12 mouse cellular contexts compared by ENCODE assay signal in genomic region chr15:78401345-78401744, GRCm38 (mm10). TPM values are rescaled to one million over a fixed set of nuclear protein-coding genes. Genes with fewer than 3 reads are reported as not detected.
A peak's percentile ranks its signal among the peaks of the same experiment; 100 is the strongest.
DNase-seq lines count a peak whose midpoint lies in the region; ATAC-seq lines count a peak whose summit lies in the region.
"Had no signal": no experiment of that assay in that cellular context is flagged by ENCODE, and none has a peak within 500 bp of the region (broad histone marks: within the 10 kb centered on the region; RNA-seq: fewer than 3 reads in every experiment).

No protein-coding gene starts in this region.

- H3K4me1 ChIP-seq in heart, embryonic 15.5 days (replicated peaks), result peaks cover 52% of the 10 kb centered on the region
- peaks cover 27% of the 10 kb centered on the region for H3K4me1 ChIP-seq in heart, embryonic 10.5 days
- peaks cover 68% of the 10 kb centered on the region for H3K4me1 ChIP-seq in megakaryocyte, embryonic 14.5 days

- ATAC-seq in heart, embryonic 15.5 days (replicated peaks; ENCODE audit: insufficient number of reproducible peaks, insufficient read depth, low FRiP score, low read depth), result no peak
- ATAC-seq in megakaryocyte, adult 5-6 weeks (ENCODE audit: poor library complexity, severe bottlenecking), result no peak

- DNase-seq in heart, embryonic 10.5 days (ENCODE audit: low spot score), result no peak
- peak; percentile 39 for DNase-seq in gastrocnemius, postnatal 14 days
- no peak for DNase-seq in B cell, adult 2 months

- H3K9ac ChIP-seq in heart, embryonic 15.5 days, result no peak overlapping the region
- H3K9ac ChIP-seq: limb, embryonic 13.5 days had no signal

- intact Hi-C loops in gastrocnemius, postnatal 14 days (cut with DNase I; ENCODE audit: low total_unique reads), result no loop called here

- H3K9me3 ChIP-seq in heart, embryonic 15.5 days (replicated peaks), result no peaks in the 10 kb centered on the region
- H3K9me3 ChIP-seq in heart, embryonic 10.5 days, result no peaks in the 10 kb centered on the region
- no peaks in the 10 kb centered on the region for H3K9me3 ChIP-seq in megakaryocyte, embryonic 14.5 days
- H3K9me3 ChIP-seq: G1E; limb, embryonic 13.5 days had no signal

- WGBS in heart, embryonic 15.5 days, result 69% methylated on average over 6 of the region's 6 CpGs
- 79% methylated on average over 6 of the region's 6 CpGs for WGBS in heart, embryonic 10.5 days
- 46% methylated on average over 6 of the region's 6 CpGs for WGBS in macrophage (ENCODE audit: missing documents)

- no peaks in the 10 kb centered on the region for H3K79me2 ChIP-seq in macrophage (ENCODE audit: inconsistent target)

- H3K4me2 ChIP-seq in heart, embryonic 15.5 days, result no peak overlapping the region
- H3K4me2 ChIP-seq: limb, embryonic 13.5 days had no signal

- H3K27ac ChIP-seq in heart, embryonic 15.5 days, result peak overlapping the region; percentile 96
- no peak overlapping the region for H3K27ac ChIP-seq in heart, embryonic 10.5 days
- peak overlapping the region; percentile 46 for H3K27ac ChIP-seq in macrophage

- no peak overlapping the region for H3K4me3 ChIP-seq in heart, embryonic 15.5 days
- H3K4me3 ChIP-seq in heart, embryonic 10.5 days, result no peak overlapping the region
- H3K4me3 ChIP-seq in megakaryocyte, embryonic 14.5 days (replicated peaks), result peak overlapping the region; percentile 79
- H3K4me3 ChIP-seq in macrophage (ENCODE audit: inconsistent target), result no peak overlapping the region
- H3K4me3 ChIP-seq: limb, embryonic 13.5 days had no signal

- no peaks in the 10 kb centered on the region; the same call in 1 of the 2 replicates for H3K36me3 ChIP-seq in heart, embryonic 15.5 days
- H3K36me3 ChIP-seq in heart, embryonic 10.5 days, result no peaks in the 10 kb centered on the region
- peaks cover 6% of the 10 kb centered on the region for H3K36me3 ChIP-seq in megakaryocyte, embryonic 14.5 days (replicated peaks; ENCODE audit: low read length)
- H3K36me3 ChIP-seq in macrophage (ENCODE audit: inconsistent target), result no peaks in the 10 kb centered on the region
- H3K36me3 ChIP-seq: G1E; limb, embryonic 13.5 days had no signal

- H3K27me3 ChIP-seq in heart, embryonic 15.5 days, result no peaks in the 10 kb centered on the region
- H3K27me3 ChIP-seq in heart, embryonic 10.5 days (ENCODE audit: insufficient read depth, poor library complexity, severe bottlenecking), result peaks cover 20% of the 10 kb centered on the region
- peaks cover 19% of the 10 kb centered on the region for H3K27me3 ChIP-seq in megakaryocyte, embryonic 14.5 days (replicated peaks)
- H3K27me3 ChIP-seq: limb, embryonic 13.5 days had no signal

RNA-seq across cellular contexts. Expression of gene Tst, which starts 4.4 kb away (rescaled TPM):
- polyA plus RNA-seq in heart, embryonic 15.5 days (2015; fragmentation: Nextera tagmentation; extraction: Ambion mirVana), result 22.6 and 38.7 TPM in 2 replicates
- 9.5 and 25.6 TPM in 2 replicates for polyA plus RNA-seq in heart, embryonic 10.5 days (2016; fragmentation: Nextera tagmentation; extraction: Ambion mirVana)
- 1.6 and 6.3 TPM in 2 replicates for polyA plus RNA-seq in megakaryocyte, embryonic 14.5 days (2012; ENCODE audit: insufficient read depth, low replicate concordance)
- total RNA-seq in megakaryocyte, adult 5-6 weeks (2015), result 9.8 and 10.4 TPM in 2 replicates
- 3.3 and 8.8 TPM in 2 replicates for total RNA-seq in megakaryocyte, adult 5-6 weeks (2017)
- total RNA-seq in gastrocnemius, postnatal 14 days (2021), result 10 to 100 TPM; 19.6 to 21.2 TPM
- 1 to 10 TPM in 13 of 26 experiments, under 1 TPM in 11, not detected in 2; 0.26 to 5.8 (median 1.1) TPM for total RNA-seq in macrophage (2018; cell fraction: chromatin; rRNA removed)
- total RNA-seq in macrophage (2018; cell fraction: cytosol; rRNA removed), result 10 to 100 TPM in 5 of 26 experiments, 1 to 10 TPM in 21; 2.1 to 12.1 (median 5.5) TPM
- 1 to 10 TPM in 23 of 26 experiments, under 1 TPM in 2, not detected in 1; 0.47 to 8.9 (median 2.2) TPM for total RNA-seq in macrophage (2018; cell fraction: nucleus; rRNA removed)
- polyA plus RNA-seq in macrophage (2018), result 4.4 to 12.5 TPM (median 7.0 TPM) in 3 replicates

RNA-seq across cellular contexts. Expression of gene Mpst, which starts 4.9 kb away (rescaled TPM):
- polyA plus RNA-seq in heart, embryonic 15.5 days (2015; fragmentation: Nextera tagmentation; extraction: Ambion mirVana), result 1.3 and 1.5 TPM in 2 replicates
- 0.75 and 1.4 TPM in 2 replicates for polyA plus RNA-seq in heart, embryonic 10.5 days (2016; fragmentation: Nextera tagmentation; extraction: Ambion mirVana)
- 68.5 and 128 TPM in 2 replicates for polyA plus RNA-seq in megakaryocyte, embryonic 14.5 days (2012; ENCODE audit: insufficient read depth, low replicate concordance)
- 3.8 and 5.9 TPM in 2 replicates for total RNA-seq in megakaryocyte, adult 5-6 weeks (2015)
- total RNA-seq in megakaryocyte, adult 5-6 weeks (2017), result 12.9 and 24.2 TPM in 2 replicates
- total RNA-seq in gastrocnemius, postnatal 14 days (2021), result 10 to 100 TPM; 49.4 to 49.8 TPM
- total RNA-seq in macrophage (2018; cell fraction: chromatin; rRNA removed), result 1 to 10 TPM in 17 of 26 experiments, under 1 TPM in 4, not detected in 5; 0.67 to 4.6 (median 1.5) TPM
- total RNA-seq in macrophage (2018; cell fraction: cytosol; rRNA removed), result 10 to 100 TPM; 20.0 to 38.3 (median 28.5) TPM
- total RNA-seq in macrophage (2018; cell fraction: nucleus; rRNA removed), result 1 to 10 TPM; 2.4 to 9.2 (median 6.2) TPM
- polyA plus RNA-seq in macrophage (2018), result 16.6 to 43.2 TPM (median 18.6 TPM) in 3 replicates

RNA-seq across cellular contexts. Expression of gene Tex33, which starts 5.6 kb away (rescaled TPM):
- not detected in 2 replicates for polyA plus RNA-seq in heart, embryonic 15.5 days (2015; fragmentation: Nextera tagmentation; extraction: Ambion mirVana)
- polyA plus RNA-seq in heart, embryonic 10.5 days (2016; fragmentation: Nextera tagmentation; extraction: Ambion mirVana), result not detected in 2 replicates
- not detected in 2 replicates for polyA plus RNA-seq in megakaryocyte, embryonic 14.5 days (2012; ENCODE audit: insufficient read depth, low replicate concordance)
- total RNA-seq in megakaryocyte, adult 5-6 weeks (2015), result not detected in 2 replicates
- total RNA-seq in megakaryocyte, adult 5-6 weeks (2017), result not detected in 2 replicates
- not detected for total RNA-seq in gastrocnemius, postnatal 14 days (2021)
- not detected for total RNA-seq in macrophage (2018; cell fraction: chromatin; rRNA removed)
- total RNA-seq in macrophage (2018; cell fraction: cytosol; rRNA removed), result not detected
- total RNA-seq in macrophage (2018; cell fraction: nucleus; rRNA removed), result not detected
- polyA plus RNA-seq in macrophage (2018), result not detected in 3 replicates
- total RNA-seq: adrenal gland, postnatal 25 days had no signal
- polyA plus RNA-seq: embryonic facial prominence, embryonic 11.5 days; G1E; limb, embryonic 13.5 days; neural tube, embryonic 11.5 days had no signal

RNA-seq across cellular contexts. Expression of gene Kctd17, which starts 27.0 kb away (rescaled TPM):
- 19.1 and 28.5 TPM in 2 replicates for polyA plus RNA-seq in heart, embryonic 15.5 days (2015; fragmentation: Nextera tagmentation; extraction: Ambion mirVana)
- polyA plus RNA-seq in heart, embryonic 10.5 days (2016; fragmentation: Nextera tagmentation; extraction: Ambion mirVana), result 23.0 and 30.3 TPM in 2 replicates
- polyA plus RNA-seq in megakaryocyte, embryonic 14.5 days (2012; ENCODE audit: insufficient read depth, low replicate concordance), result 9.6 TPM in 1 of 2 replicates, not detected in the other
- 8.7 and 9.5 TPM in 2 replicates for total RNA-seq in megakaryocyte, adult 5-6 weeks (2015)
- 5.2 and 9.6 TPM in 2 replicates for total RNA-seq in megakaryocyte, adult 5-6 weeks (2017)
- total RNA-seq in gastrocnemius, postnatal 14 days (2021), result 10 to 100 TPM; 34.6 to 41.4 TPM
- 10 to 100 TPM in 13 of 26 experiments, 1 to 10 TPM in 13; 2.4 to 22.4 (median 9.6) TPM for total RNA-seq in macrophage (2018; cell fraction: chromatin; rRNA removed)
- 10 to 100 TPM in 20 of 26 experiments, 1 to 10 TPM in 6; 6.2 to 18.6 (median 12.2) TPM for total RNA-seq in macrophage (2018; cell fraction: cytosol; rRNA removed)
- 10 to 100 TPM in 9 of 26 experiments, 1 to 10 TPM in 17; 3.7 to 19.9 (median 9.0) TPM for total RNA-seq in macrophage (2018; cell fraction: nucleus; rRNA removed)
- 6.9 to 12.1 TPM (median 10.0 TPM) in 3 replicates for polyA plus RNA-seq in macrophage (2018)
